Mouse (Mus musculus): ENCODE results near the gene Tfap2d. TPM values are rescaled to one million over a fixed set of nuclear protein-coding genes. Genes with fewer than 3 reads are reported as not detected.

Tfap2d gene
- polyA plus RNA-seq (2015; fragmentation: Nextera tagmentation; extraction: Ambion mirVana), result not detected in 2 replicates

DNA sequence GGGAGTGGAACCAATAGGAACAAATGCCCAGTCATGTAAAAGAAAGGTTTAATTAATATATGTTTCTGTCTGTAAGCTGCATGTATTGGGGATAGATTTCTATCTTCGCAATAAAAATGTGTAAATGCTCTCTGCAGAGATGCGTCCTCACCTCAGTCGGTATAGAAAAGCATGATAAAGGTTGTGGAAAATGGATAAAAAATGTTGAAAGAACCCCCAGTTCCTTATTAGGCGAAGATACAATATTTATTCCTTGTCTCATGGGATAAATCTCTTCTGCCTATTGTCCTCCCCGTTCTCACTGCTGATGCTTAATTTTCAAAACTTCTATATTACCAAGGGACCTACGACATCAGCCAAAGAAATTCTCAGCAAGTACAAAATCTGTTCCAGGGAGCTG, at the start of gene Tfap2d:
Gene Tfap2d (plus strand): TSS at position 392 of the 400 bp plus-strand sequence.
- Histone ChIP-seq H3K27ac (ENCODE audit: low read length) (no peak within 1 kb of the TSS), H3K9ac (ENCODE audit: low read length) (no peak within 1 kb of the TSS), H3K27me3 (ENCODE audit: control insufficient read depth, insufficient read depth, low read length) (peaks cover 41% of the 10 kb centered on the region), H3K4me3 (replicated peaks; ENCODE audit: low read length) (no peak within 1 kb of the TSS), H3K36me3 (ENCODE audit: control insufficient read depth, insufficient read depth, low read length) (no peaks in the 10 kb centered on the region), H3K4me1 (ENCODE audit: control insufficient read depth, insufficient read depth, low read length) (no peaks in the 10 kb centered on the region), H3K9me3 (replicated peaks; ENCODE audit: control insufficient read depth, low read length) (no peaks in the 10 kb centered on the region), H3K4me2 (ENCODE audit: low read depth, low read length) (no peak within 1 kb of the TSS)
- no peak for ATAC-seq (ENCODE audit: insufficient read depth, low FRiP score)
- WGBS, result 7% methylated on average over 6 of the region's 6 CpGs

DNA sequence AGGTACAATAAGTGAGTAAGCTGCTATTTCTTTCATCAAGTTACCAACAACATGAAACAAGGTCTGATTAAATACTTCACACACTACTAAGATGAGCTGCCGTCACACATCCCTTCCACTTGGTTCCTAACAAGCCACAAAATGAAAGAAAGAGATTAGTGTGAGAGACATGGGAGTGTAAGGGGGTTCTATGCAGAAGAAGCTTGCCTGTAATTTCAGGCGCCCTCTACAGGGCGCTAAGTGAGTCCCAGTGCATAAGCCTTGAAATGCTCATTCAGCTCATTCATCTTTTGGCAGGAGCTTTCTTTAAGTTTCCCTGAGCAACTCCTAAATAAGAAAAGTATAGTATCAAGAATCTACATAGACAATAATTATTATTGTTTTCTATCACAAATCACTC, 46.5 kb upstream of the Tfap2d start:
- 15% methylated on average over 3 of the region's 3 CpGs for WGBS

DNA sequence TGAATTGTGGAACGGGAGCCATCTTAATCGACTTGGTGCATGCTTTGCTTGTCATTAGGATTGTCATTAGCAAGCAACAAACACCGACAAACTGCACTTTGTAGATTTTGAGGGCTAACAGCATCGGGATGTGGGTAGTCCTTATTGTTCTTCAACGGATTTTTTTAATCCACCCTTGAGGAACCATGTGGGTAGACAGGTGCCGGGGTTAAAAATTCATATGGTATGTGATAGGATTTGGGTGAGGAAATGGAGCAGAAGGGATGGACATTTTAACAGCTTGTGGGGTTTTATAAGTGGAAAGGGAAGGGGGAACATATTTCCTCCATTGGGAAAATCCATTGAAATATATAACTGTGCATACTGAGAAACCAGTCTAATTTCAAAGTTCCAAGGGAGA, 46.0 kb upstream of the Tfap2d start:
- H3K27ac ChIP-seq (ENCODE audit: low read length), result no peak overlapping the region
- 71% methylated on average over 6 of the region's 6 CpGs for WGBS
- H3K4me2 ChIP-seq (ENCODE audit: low read depth, low read length), result no peak overlapping the region
- H3K4me1 ChIP-seq (ENCODE audit: control insufficient read depth, insufficient read depth, low read length), result no peaks in the 10 kb centered on the region
- no peaks in the 10 kb centered on the region for H3K27me3 ChIP-seq (ENCODE audit: control insufficient read depth, insufficient read depth, low read length)
- no peak overlapping the region for H3K9ac ChIP-seq (ENCODE audit: low read length)
- H3K4me3 ChIP-seq (replicated peaks; ENCODE audit: low read length), result no peak overlapping the region
- no peak for ATAC-seq (ENCODE audit: insufficient read depth, low FRiP score)
- no peaks in the 10 kb centered on the region for H3K36me3 ChIP-seq (ENCODE audit: control insufficient read depth, insufficient read depth, low read length)
- H3K9me3 ChIP-seq (replicated peaks; ENCODE audit: control insufficient read depth, low read length), result no peaks in the 10 kb centered on the region

More for the DNA sequence above, 46.5 kb upstream of the Tfap2d start:
- H3K4me2 ChIP-seq (ENCODE audit: low read depth, low read length), result no peak overlapping the region
- no peaks in the 10 kb centered on the region for H3K36me3 ChIP-seq (ENCODE audit: control insufficient read depth, insufficient read depth, low read length)
- H3K9me3 ChIP-seq (replicated peaks; ENCODE audit: control insufficient read depth, low read length), result no peaks in the 10 kb centered on the region
- no peaks in the 10 kb centered on the region for H3K4me1 ChIP-seq (ENCODE audit: control insufficient read depth, insufficient read depth, low read length)
- H3K9ac ChIP-seq (ENCODE audit: low read length), result no peak overlapping the region
- ATAC-seq (ENCODE audit: insufficient read depth, low FRiP score), result no peak
- H3K27me3 ChIP-seq (ENCODE audit: control insufficient read depth, insufficient read depth, low read length), result no peaks in the 10 kb centered on the region
- H3K27ac ChIP-seq (ENCODE audit: low read length), result no peak overlapping the region
- no peak overlapping the region for H3K4me3 ChIP-seq (replicated peaks; ENCODE audit: low read length)

DNA sequence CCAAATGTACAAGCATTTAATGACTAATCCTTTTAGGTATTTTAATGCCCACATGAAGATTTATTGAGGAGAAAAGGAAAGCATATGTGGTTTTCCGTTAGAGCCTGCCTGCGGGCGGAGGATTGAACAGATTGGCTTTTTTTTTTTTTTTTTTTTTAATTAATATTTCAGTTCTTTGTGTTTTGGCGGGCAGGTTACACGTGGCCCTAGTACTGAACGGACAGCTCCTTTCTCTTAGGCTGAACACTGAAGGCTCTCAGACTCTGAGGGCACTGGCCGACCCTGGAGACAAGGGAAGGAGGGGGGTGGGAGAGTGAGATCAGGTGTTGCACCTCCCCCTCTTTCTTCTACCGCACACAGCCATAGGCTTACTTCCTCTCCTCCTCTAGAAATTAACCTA, 14.7 kb upstream of the Tfap2d start:
- WGBS, result 8% methylated on average over 8 of the region's 8 CpGs
- no peaks in the 10 kb centered on the region for H3K27me3 ChIP-seq (ENCODE audit: control insufficient read depth, insufficient read depth, low read length)
- no peaks in the 10 kb centered on the region for H3K36me3 ChIP-seq (ENCODE audit: control insufficient read depth, insufficient read depth, low read length)
- H3K4me3 ChIP-seq (replicated peaks; ENCODE audit: low read length), result no peak overlapping the region
- no peak overlapping the region for H3K27ac ChIP-seq (ENCODE audit: low read length)
- H3K4me2 ChIP-seq (ENCODE audit: low read depth, low read length), result no peak overlapping the region
- no peak overlapping the region for H3K9ac ChIP-seq (ENCODE audit: low read length)
- no peaks in the 10 kb centered on the region for H3K4me1 ChIP-seq (ENCODE audit: control insufficient read depth, insufficient read depth, low read length)
- H3K9me3 ChIP-seq (replicated peaks; ENCODE audit: control insufficient read depth, low read length), result no peaks in the 10 kb centered on the region
- no peak for ATAC-seq (ENCODE audit: insufficient read depth, low FRiP score)

DNA sequence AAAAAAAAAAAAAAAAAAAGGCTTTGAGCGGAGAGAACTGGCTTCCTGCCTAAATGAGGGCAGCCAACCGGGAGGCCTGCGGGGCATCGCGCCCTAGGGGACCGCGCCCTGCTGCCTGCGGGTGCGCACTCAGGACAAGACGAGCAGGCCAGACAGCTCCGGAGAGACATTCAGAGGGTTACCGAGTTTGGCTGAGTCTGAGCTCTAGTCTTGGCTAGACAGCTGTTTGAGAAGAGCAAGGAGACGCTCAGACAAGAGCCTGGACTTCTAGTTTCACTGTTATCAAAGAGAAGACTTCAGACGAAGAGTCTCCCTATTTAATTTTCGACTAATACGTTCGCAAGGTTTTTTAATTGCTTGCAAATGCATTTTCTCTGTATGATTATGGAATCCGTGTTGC, 5.9 kb upstream of the Tfap2d start:
- no peak for ATAC-seq (ENCODE audit: insufficient read depth, low FRiP score)
- Histone ChIP-seq H3K9ac (ENCODE audit: low read length) (no peak overlapping the region), H3K9me3 (replicated peaks; ENCODE audit: control insufficient read depth, low read length) (no peaks in the 10 kb centered on the region), H3K4me3 (replicated peaks; ENCODE audit: low read length) (no peak overlapping the region), H3K27ac (ENCODE audit: low read length) (no peak overlapping the region), H3K36me3 (ENCODE audit: control insufficient read depth, insufficient read depth, low read length) (no peaks in the 10 kb centered on the region), H3K4me2 (ENCODE audit: low read depth, low read length) (no peak overlapping the region), H3K4me1 (ENCODE audit: control insufficient read depth, insufficient read depth, low read length) (no peaks in the 10 kb centered on the region), H3K27me3 (ENCODE audit: control insufficient read depth, insufficient read depth, low read length) (no peaks in the 10 kb centered on the region; the same call in 1 of the 2 replicates)
- under 1% methylated on average over 18 of the region's 18 CpGs for WGBS

DNA sequence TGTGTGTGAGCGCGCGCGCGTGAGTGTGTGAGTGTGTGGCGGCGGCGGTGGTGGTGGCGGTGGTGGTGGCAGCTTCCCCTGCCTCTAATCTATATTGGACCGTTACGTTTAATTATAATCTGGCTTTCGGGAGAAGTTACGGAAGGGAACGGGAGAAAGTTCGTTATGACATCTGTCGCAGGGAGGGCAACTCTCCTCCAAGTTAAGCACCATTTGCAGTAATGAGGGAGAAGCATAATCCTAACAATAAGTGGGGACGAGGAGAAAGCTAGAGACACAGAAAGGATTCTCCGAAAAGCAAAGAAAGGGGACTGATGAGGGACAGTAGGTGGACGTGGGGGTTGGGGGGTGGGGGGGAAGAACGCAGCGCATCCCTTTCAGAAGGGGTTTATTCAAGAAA, 494 bp downstream of the Tfap2d start:
- no peaks in the 10 kb centered on the region for H3K9me3 ChIP-seq (replicated peaks; ENCODE audit: control insufficient read depth, low read length)
- no peak overlapping the region for H3K4me3 ChIP-seq (replicated peaks; ENCODE audit: low read length)
- no peak for ATAC-seq (ENCODE audit: insufficient read depth, low FRiP score)
- H3K4me1 ChIP-seq (ENCODE audit: control insufficient read depth, insufficient read depth, low read length), result no peaks in the 10 kb centered on the region
- H3K27ac ChIP-seq (ENCODE audit: low read length), result no peak overlapping the region
- no peak overlapping the region for H3K4me2 ChIP-seq (ENCODE audit: low read depth, low read length)
- 2% methylated on average over 21 of the region's 21 CpGs for whole genome bisulfite sequencing
- peaks cover 47% of the 10 kb centered on the region for H3K27me3 ChIP-seq (ENCODE audit: control insufficient read depth, insufficient read depth, low read length)
- no peaks in the 10 kb centered on the region for H3K36me3 ChIP-seq (ENCODE audit: control insufficient read depth, insufficient read depth, low read length)
- H3K9ac ChIP-seq (ENCODE audit: low read length), result no peak overlapping the region

DNA sequence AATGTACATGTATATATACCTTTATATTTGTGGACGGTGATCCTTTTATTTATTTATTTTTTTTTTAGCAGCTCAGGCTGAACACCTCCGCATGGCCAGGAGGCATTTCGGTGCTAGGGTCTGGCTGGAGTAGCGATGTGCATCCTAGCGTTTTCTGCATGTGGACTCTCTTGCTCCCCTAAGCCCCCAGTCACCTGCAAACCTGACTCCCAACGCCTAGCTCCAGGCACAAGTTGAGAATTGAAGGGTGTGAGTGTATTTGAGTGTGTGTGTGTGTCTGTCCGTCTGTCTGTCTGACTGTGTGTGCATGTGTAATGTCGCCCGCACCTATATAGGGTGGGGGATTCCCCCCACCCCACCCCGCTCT, 937 bp downstream of the Tfap2d start:
- WGBS, result under 1% methylated on average over 10 of the region's 10 CpGs
- H3K27me3 ChIP-seq (ENCODE audit: control insufficient read depth, insufficient read depth, low read length), result peaks cover 50% of the 10 kb centered on the region

DNA sequence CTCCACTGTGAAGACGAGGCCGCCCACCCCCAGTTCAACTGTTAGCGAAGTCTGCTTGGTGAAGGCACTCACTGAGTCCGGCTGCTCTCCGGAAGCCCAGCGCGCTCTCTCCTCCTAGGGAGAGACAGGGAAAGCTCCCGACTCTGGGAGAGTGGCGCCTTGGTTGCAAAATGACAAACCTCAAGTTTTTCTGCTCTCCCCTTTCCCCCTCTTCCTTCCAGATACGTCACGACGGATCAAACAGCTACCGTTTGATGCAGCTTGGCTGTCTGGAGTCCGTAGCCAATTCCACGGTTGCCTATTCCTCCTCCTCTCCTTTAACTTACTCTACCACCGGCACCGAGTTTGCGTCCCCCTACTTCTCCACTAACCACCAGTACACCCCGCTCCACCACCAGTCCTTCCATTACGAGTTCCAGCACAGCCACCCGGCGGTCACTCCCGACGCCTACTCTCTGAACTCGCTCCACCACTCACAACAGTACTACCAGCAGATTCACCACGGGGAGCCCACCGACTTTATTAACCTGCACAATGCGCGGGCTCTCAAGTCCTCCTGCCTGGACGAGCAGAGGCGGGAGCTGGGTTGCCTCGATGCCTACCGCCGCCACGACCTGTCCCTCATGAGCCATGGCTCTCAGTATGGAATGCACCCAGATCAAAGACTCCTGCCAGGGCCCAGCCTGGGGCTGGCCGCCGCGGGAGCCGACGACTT, 1.5 kb downstream of the Tfap2d start:
- Histone ChIP-seq H3K9ac (ENCODE audit: low read length) (no peak overlapping the region), H3K27ac (ENCODE audit: low read length) (no peak overlapping the region), H3K4me1 (ENCODE audit: control insufficient read depth, insufficient read depth, low read length) (no peaks in the 10 kb centered on the region), H3K27me3 (ENCODE audit: control insufficient read depth, insufficient read depth, low read length) (peaks cover 54% of the 10 kb centered on the region), H3K4me3 (replicated peaks; ENCODE audit: low read length) (no peak overlapping the region), H3K4me2 (ENCODE audit: low read depth, low read length) (no peak overlapping the region), H3K9me3 (replicated peaks; ENCODE audit: control insufficient read depth, low read length) (no peaks in the 10 kb centered on the region), H3K36me3 (ENCODE audit: control insufficient read depth, insufficient read depth, low read length) (no peaks in the 10 kb centered on the region)
- no peak for ATAC-seq (ENCODE audit: insufficient read depth, low FRiP score)
- WGBS, result under 1% methylated on average over 40 of the region's 40 CpGs

More for the DNA sequence above, 937 bp downstream of the Tfap2d start:
- no peak for ATAC-seq (ENCODE audit: insufficient read depth, low FRiP score)
- Histone ChIP-seq H3K9me3 (replicated peaks; ENCODE audit: control insufficient read depth, low read length) (no peaks in the 10 kb centered on the region), H3K36me3 (ENCODE audit: control insufficient read depth, insufficient read depth, low read length) (no peaks in the 10 kb centered on the region), H3K4me3 (replicated peaks; ENCODE audit: low read length) (no peak overlapping the region), H3K4me1 (ENCODE audit: control insufficient read depth, insufficient read depth, low read length) (no peaks in the 10 kb centered on the region), H3K9ac (ENCODE audit: low read length) (no peak overlapping the region), H3K4me2 (ENCODE audit: low read depth, low read length) (no peak overlapping the region), H3K27ac (ENCODE audit: low read length) (no peak overlapping the region)

DNA sequence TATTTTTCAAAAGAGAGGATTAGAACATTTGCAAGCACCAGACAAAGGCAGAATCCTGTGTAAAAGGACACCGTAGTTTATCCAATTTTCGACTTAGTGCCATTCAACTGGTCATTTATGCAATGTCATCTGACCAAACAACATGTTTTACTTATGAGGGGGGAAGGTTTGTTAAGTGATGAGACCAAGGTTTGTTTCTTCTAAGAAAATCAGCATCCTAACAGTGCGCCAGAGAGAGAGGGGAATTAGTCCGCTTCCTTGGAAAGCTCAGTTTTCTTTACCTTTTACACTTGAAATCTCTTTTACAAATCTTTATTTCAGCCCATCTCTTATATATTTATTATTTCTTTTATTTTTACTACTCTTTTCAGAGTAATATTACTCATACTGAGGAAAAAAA, 3.6 kb downstream of the Tfap2d start:
- ATAC-seq (ENCODE audit: insufficient read depth, low FRiP score), result no peak
- Histone ChIP-seq H3K27me3 (ENCODE audit: control insufficient read depth, insufficient read depth, low read length) (peaks cover 73% of the 10 kb centered on the region), H3K9me3 (replicated peaks; ENCODE audit: control insufficient read depth, low read length) (no peaks in the 10 kb centered on the region), H3K4me3 (replicated peaks; ENCODE audit: low read length) (no peak overlapping the region), H3K4me2 (ENCODE audit: low read depth, low read length) (no peak overlapping the region), H3K27ac (ENCODE audit: low read length) (no peak overlapping the region), H3K4me1 (ENCODE audit: control insufficient read depth, insufficient read depth, low read length) (no peaks in the 10 kb centered on the region), H3K9ac (ENCODE audit: low read length) (no peak overlapping the region), H3K36me3 (ENCODE audit: control insufficient read depth, insufficient read depth, low read length) (no peaks in the 10 kb centered on the region)
- 6% methylated on average over 4 of the region's 4 CpGs for WGBS
